Mouse (Mus musculus): ENCODE data around the gene Soat2. TPM values are rescaled to one million over a fixed set of nuclear protein-coding genes. Genes with fewer than 3 reads are reported as not detected.

Gene Soat2
- 1.0 and 2.3 TPM in 2 replicates for polyA plus RNA-seq (2012; ENCODE audit: low replicate concordance)

GRCm38 (mm10) chr15:102150301-102151135, at the start of gene Soat2:
Gene Soat2, plus strand, starts transcription at chr15:102150526.

GRCm38 (mm10) chr15:102136129-102136758, 14.1 kb upstream of the Soat2 start, which contains the start of gene Spryd3:
Gene Spryd3, minus strand, starts transcription at chr15:102136234.

GRCm38 (mm10) chr15:102144274-102144711, 6.0 kb upstream of the Soat2 start, which contains the start of gene Igfbp6:
Gene Igfbp6, plus strand, starts transcription at chr15:102144362.

GRCm38 (mm10) chr15:102202971-102203834, 52.9 kb downstream of the Soat2 start, which contains the start of gene Zfp740:
Gene Zfp740, plus strand, starts transcription at chr15:102203249.

GRCm38 (mm10) chr15:102204674-102205505, 54.6 kb downstream of the Soat2 start, which contains the start of gene Csad:
Gene Csad, minus strand, starts transcription at chr15:102204724.

Other genes starting within 250 kb of the Soat2 start
- gene Krt4, start 225.8 kb upstream of the Soat2 start, polyA plus RNA-seq (2012; ENCODE audit: low replicate concordance), result 0.07 TPM in 1 of 2 replicates, not detected in the other
- gene Krt79, start 210.2 kb upstream of the Soat2 start, polyA plus RNA-seq (2012; ENCODE audit: low replicate concordance), result not detected in 2 replicates
- not detected in 2 replicates for gene Krt78, start 196.2 kb upstream of the Soat2 start, polyA plus RNA-seq (2012; ENCODE audit: low replicate concordance)
- gene Krt8, start 146.0 kb upstream of the Soat2 start, polyA plus RNA-seq (2012; ENCODE audit: low replicate concordance), result not detected in 2 replicates
- 0.15 and 0.29 TPM in 2 replicates for gene Krt18, start 122.3 kb upstream of the Soat2 start, polyA plus RNA-seq (2012; ENCODE audit: low replicate concordance)
- 93.4 and 169 TPM in 2 replicates for gene Eif4b, start 76.8 kb upstream of the Soat2 start, polyA plus RNA-seq (2012; ENCODE audit: low replicate concordance)
- 1.7 and 2.5 TPM in 2 replicates for gene Tns2, start 50.1 kb upstream of the Soat2 start, polyA plus RNA-seq (2012; ENCODE audit: low replicate concordance)
- 11.8 and 25.2 TPM in 2 replicates for gene Spryd3, start 14.3 kb upstream of the Soat2 start, polyA plus RNA-seq (2012; ENCODE audit: low replicate concordance)
- 1.1 and 3.3 TPM in 2 replicates for gene Igfbp6, start 6.2 kb upstream of the Soat2 start, polyA plus RNA-seq (2012; ENCODE audit: low replicate concordance)
- 23.6 and 23.9 TPM in 2 replicates for gene Zfp740, start 52.7 kb downstream of the Soat2 start, polyA plus RNA-seq (2012; ENCODE audit: low replicate concordance)
- 26.3 and 33.6 TPM in 2 replicates for gene Csad, start 54.2 kb downstream of the Soat2 start, polyA plus RNA-seq (2012; ENCODE audit: low replicate concordance)
- gene Itgb7, start 81.4 kb downstream of the Soat2 start, polyA plus RNA-seq (2012; ENCODE audit: low replicate concordance), result 423 and 1,128 TPM in 2 replicates
- gene Rarg, start 107.0 kb downstream of the Soat2 start, polyA plus RNA-seq (2012; ENCODE audit: low replicate concordance), result 54.7 and 138 TPM in 2 replicates
- 0.07 TPM in 1 of 2 replicates, not detected in the other for gene Gm9918, start 120.0 kb downstream of the Soat2 start, polyA plus RNA-seq (2012; ENCODE audit: low replicate concordance)
- 64.6 and 64.7 TPM in 2 replicates for gene Mfsd5, start 128.9 kb downstream of the Soat2 start, polyA plus RNA-seq (2012; ENCODE audit: low replicate concordance)
- 2.9 and 6.9 TPM in 2 replicates for gene Espl1, start 145.7 kb downstream of the Soat2 start, polyA plus RNA-seq (2012; ENCODE audit: low replicate concordance)
- 15.0 and 71.0 TPM in 2 replicates for gene Pfdn5, start 175.6 kb downstream of the Soat2 start, polyA plus RNA-seq (2012; ENCODE audit: low replicate concordance)
- gene Myg1, start 181.2 kb downstream of the Soat2 start, polyA plus RNA-seq (2012; ENCODE audit: low replicate concordance), result 20.9 and 82.7 TPM in 2 replicates
- 28.1 and 59.8 TPM in 2 replicates for gene Aaas, start 200.2 kb downstream of the Soat2 start, polyA plus RNA-seq (2012; ENCODE audit: low replicate concordance)
- not detected in 2 replicates for gene Sp7, start 216.7 kb downstream of the Soat2 start, polyA plus RNA-seq (2012; ENCODE audit: low replicate concordance)

Data from hematopoietic multipotent progenitor cell, adult 10-12 weeks (in vitro differentiated cells).